Mouse (Mus musculus) adrenal gland, postnatal 10 days (tissue): ENCODE data around the gene Tbca. TPM values are rescaled to one million over a fixed set of nuclear protein-coding genes. Genes with fewer than 3 reads are reported as not detected.

Experiments
- DNase-seq: peaks from one replicate; pipeline ENCODE4 v3.0.0; 2021; ENCODE audit warnings: mixed read lengths
- total RNA-seq, 2 experiments: library from RNA; stranded (reverse); gene quantifications; 2 replicates each; pipeline ENCODE4 v1.2.3; 2021

The Tbca gene
- total RNA-seq, 2 experiments from 2014 or later: 234 to 235 TPM

GRCm38 (mm10) chr13:94847870-94848269 lies 59.2 kb downstream of the Tbca start:
- DNase-seq: no peak

GRCm38 (mm10) chr13:94849351-94849750 lies 60.6 kb downstream of the Tbca start:
- no peak for DNase-seq

- DNase-seq: no peak
Observed at GRCm38 (mm10) chr13:94858016-94858575, 69.4 kb downstream of the Tbca start.

GRCm38 (mm10) chr13:94859256-94859655 lies 70.5 kb downstream of the Tbca start:
- no peak for DNase-seq

GRCm38 (mm10) chr13:94862491-94863230 lies 74.0 kb downstream of the Tbca start:
- no peak for DNase-seq

- no peak for DNase-seq
Observed at GRCm38 (mm10) chr13:94866906-94867305, 78.2 kb downstream of the Tbca start.

- no peak for DNase-seq
Observed at GRCm38 (mm10) chr13:94867772-94868171, 79.1 kb downstream of the Tbca start.

GRCm38 (mm10) chr13:94868478-94868950 lies 79.8 kb downstream of the Tbca start:
- DNase-seq: peak; percentile 80

GRCm38 (mm10) chr13:94869541-94869940 lies 80.8 kb downstream of the Tbca start:
- DNase-seq: no peak

GRCm38 (mm10) chr13:94870071-94870460 lies 81.4 kb downstream of the Tbca start:
- no peak for DNase-seq

GRCm38 (mm10) chr13:94870461-94871186 lies 81.9 kb downstream of the Tbca start:
- no peak for DNase-seq

- no peak for DNase-seq
Observed at GRCm38 (mm10) chr13:94871806-94872320, 83.2 kb downstream of the Tbca start.

GRCm38 (mm10) chr13:94872439-94872838 lies 83.7 kb downstream of the Tbca start:
- no peak for DNase-seq

- DNase-seq: no peak
Observed at GRCm38 (mm10) chr13:94873111-94874038, 84.7 kb downstream of the Tbca start.

GRCm38 (mm10) chr13:94874039-94874425 lies 85.3 kb downstream of the Tbca start:
- no peak for DNase-seq

- no peak for DNase-seq
Observed at GRCm38 (mm10) chr13:94874656-94875395, 86.1 kb downstream of the Tbca start.

- DNase-seq: no peak
Observed at GRCm38 (mm10) chr13:94875396-94875880, 86.7 kb downstream of the Tbca start, which contains the start of gene Otp. Otp (plus strand) TSS chr13:94875602.

- DNase-seq: no peak
Observed at GRCm38 (mm10) chr13:94876286-94877210, 87.8 kb downstream of the Tbca start.

- DNase-seq: no peak
Observed at GRCm38 (mm10) chr13:94877211-94877590, 88.5 kb downstream of the Tbca start.
